Mouse (Mus musculus) left cerebral cortex, adult 2 months (tissue): ENCODE results near the gene Coq10b. TPM values are rescaled to one million over a fixed set of nuclear protein-coding genes. Genes with fewer than 3 reads are reported as not detected.
A peak's percentile ranks its signal among the peaks of the same experiment; 100 is the strongest.
"Not testable (repeated sequence)": the region's sequence is repeated elsewhere in the genome, so short reads cannot be mapped to it uniquely, and the experiment has no call there.

Experiments used
- DNase-seq, 2 experiments: peaks; one replicate each; pipeline ENCODE4 v3.0.0; 2021 to 2022; ENCODE audit warnings: low spot score in 2 of 2, mixed read lengths in 1 of 2; ENCODE audit errors: extremely low spot score in 1 of 2
- H3K27ac ChIP-seq: fragments of 200-600 bp; 2 replicates; pipeline ENCODE4 v1.8.1; 2022
- H3K4me3 ChIP-seq: fragments of 200-600 bp; 2 replicates; pipeline ENCODE4 v1.8.1; 2022
- CTCF ChIP-seq: fragments of 200-600 bp; IDR thresholded peaks from 2 replicates; pipeline ENCODE4 v1.8.1; 2022; ENCODE audit warnings: antibody characterized with exemption, mild to moderate bottlenecking, moderate library complexity
- intact Hi-C: fragments of 180-260 bp; cut with DNase I; formaldehyde crosslinking; loops from one replicate; pipeline ENCODE4 v1.15.1; 2025
- total RNA-seq, 2 experiments: library from RNA; stranded (reverse); gene quantifications; 2 replicates each; pipeline ENCODE4 v1.2.3; 2021

Coq10b gene
- total RNA-seq, 2 experiments from 2014 or later: 32.9 to 33.8 TPM

DNA sequence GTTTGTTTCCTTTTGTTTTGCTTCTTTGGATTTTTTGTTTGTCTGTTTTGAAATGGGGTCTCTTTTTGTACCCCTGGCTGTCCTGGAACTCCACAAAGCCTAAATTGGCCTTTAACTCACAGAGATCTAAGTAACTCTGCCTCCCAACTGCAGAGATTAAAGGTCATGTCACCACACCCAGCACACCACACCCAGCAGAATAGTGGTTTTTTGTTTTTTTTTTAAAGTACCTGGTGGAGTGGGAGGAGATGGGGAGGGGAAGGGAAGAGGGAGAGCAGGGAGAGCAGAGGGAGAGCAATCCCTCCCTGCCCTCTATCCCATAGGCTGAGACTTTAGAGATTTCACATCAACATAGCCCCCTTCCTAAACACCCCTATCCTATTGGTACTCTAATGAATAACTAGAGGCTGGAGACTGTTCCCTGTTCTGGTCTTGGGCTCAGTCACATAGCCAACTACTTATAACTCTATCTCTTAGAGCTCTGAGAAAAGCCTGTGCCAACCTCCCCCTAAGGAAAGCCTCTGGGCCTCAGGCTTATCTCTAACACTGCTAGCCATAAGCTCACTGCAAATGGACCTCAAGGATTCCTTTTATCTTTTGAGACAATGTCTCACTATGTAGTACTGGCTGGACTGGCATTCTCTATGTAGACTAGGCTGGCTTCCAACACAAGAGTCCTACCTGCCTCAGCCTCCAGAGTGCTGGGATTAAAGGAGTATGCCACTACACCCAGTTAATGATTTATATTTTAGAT is 21.4 kb upstream of the Coq10b start:
- TF ChIP-seq CTCF: no peak
- DNase-seq: no peak
- H3K27ac ChIP-seq: no peak overlapping the region
- no peak overlapping the region for H3K4me3 ChIP-seq
- intact Hi-C loops: no loop called here

DNA sequence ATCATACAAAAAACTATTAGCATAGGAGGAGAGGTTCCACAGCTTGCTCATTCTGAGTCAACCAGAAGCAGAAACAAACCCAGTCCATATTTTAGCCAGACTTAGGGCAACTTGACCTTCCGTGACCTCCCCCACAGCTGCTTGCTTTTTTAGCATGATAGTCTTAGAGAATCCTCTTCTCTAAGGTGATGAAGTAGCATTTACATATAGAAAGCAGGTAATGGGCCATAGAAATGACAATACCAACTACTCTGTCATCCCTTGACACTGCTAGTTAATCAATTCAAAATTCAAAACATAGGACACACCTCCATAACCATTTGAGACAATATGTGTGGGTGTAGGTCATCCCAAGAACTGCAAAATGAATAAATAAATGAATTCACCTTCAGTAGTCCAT is 12.6 kb upstream of the Coq10b start:
- H3K27ac ChIP-seq: no peak overlapping the region
- no peak for TF ChIP-seq CTCF
- intact Hi-C loops: no loop called here
- H3K4me3 ChIP-seq: no peak overlapping the region
- DNase-seq: no peak

DNA sequence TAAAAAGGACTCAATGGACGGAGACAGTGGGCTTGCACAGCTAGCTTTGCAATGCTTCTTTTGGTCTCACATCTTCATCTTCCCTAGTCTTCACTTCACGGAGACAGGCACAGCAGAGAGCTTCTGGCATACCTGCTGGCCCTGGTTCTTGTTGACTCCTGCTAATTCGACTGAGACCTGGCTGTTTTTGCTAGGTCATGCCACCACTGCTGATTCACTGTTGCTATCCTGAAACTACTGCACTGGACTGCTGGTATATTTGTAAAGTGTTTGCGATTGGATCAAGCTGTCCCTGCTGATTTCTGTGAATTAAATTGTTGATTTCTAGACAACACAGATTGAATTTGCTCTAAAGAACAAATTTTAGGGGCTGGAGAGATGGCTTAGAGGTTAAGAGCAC is 10.9 kb upstream of the Coq10b start:
- intact Hi-C loops: no loop called here
- DNase-seq: no peak
- TF ChIP-seq CTCF: no peak
- Histone ChIP-seq H3K27ac (no peak overlapping the region), H3K4me3 (no peak overlapping the region)

GRCm38 (mm10) chr1:55042246-55042645 is 10.3 kb upstream of the Coq10b start:
- peak; percentile 3; the same call in 1 of the 2 replicates for TF ChIP-seq CTCF
- Histone ChIP-seq H3K4me3 (no peak overlapping the region), H3K27ac (no peak overlapping the region)
- intact Hi-C loops: no loop called here
- DNase-seq: no peak

DNA sequence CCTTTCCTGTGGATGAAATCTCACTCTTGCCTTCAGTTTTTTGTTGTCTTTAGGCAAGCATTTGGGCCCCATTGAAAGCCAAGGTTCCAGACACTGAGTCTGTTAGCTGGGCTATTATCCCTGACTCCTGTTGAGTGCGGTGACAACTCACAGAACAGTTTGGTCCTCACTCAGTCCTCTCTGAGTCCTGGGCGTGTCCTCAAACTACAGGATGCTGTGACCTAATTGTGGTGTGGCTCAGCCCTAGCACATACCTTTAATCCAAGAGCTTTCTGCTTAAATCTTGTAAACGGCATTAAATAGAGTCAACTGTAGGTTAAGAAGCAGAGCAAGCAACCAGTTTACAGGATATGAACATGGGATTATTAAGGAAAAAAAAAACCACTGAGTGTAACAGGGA is 9.4 kb upstream of the Coq10b start:
- TF ChIP-seq CTCF: no peak
- H3K4me3 ChIP-seq: no peak overlapping the region
- intact Hi-C loops: no loop called here
- no peak for DNase-seq
- no peak overlapping the region for H3K27ac ChIP-seq

DNA sequence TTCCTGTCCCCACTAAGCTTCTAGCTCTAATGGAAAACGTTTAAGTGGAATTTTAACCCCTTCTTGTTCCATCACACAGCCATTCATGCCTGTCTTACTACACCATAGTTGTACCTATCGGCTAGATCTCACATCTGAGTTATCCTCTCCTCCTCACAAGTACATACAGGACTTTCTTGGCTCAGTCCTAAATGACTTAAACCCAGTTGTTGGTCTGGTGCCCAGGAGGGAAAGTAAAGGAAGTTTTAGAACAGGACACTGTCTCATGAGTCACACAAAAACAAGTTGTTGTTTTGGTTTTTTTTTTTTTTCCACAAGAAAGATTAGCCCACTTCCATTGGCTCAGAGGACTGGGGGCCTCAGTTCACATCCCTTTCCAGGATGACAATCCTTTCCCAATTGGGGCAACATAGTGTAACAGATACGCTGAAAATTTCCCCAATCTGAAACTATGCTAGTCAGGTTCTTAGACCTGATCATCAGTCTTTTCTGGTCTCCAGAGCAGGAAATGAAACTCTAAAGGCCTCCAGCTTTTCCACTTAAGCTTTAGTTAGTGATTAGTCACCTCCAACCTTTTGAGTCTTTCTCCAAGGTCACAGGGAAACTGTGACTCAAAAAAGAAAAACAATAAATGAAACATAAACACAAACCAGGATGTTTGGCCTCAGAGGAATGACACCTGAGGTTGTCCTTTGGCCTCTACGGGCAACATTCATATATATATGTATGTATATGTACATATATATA is 3.6 kb upstream of the Coq10b start:
- no peak overlapping the region for H3K27ac ChIP-seq
- intact Hi-C loops: no loop called here
- DNase-seq: no peak
- no peak overlapping the region for H3K4me3 ChIP-seq
- no peak for TF ChIP-seq CTCF

GRCm38 (mm10) chr1:55051671-55052070 is 899 bp upstream of the Coq10b start:
- H3K4me3 ChIP-seq: peak overlapping the region; percentile 94
- intact Hi-C loops: loop anchor here (1.0 to 2.0 kb wide), 3 partner anchors 24 to 80 kb away; partner anchors contain the start of genes Mob4 and Sf3b1

DNA sequence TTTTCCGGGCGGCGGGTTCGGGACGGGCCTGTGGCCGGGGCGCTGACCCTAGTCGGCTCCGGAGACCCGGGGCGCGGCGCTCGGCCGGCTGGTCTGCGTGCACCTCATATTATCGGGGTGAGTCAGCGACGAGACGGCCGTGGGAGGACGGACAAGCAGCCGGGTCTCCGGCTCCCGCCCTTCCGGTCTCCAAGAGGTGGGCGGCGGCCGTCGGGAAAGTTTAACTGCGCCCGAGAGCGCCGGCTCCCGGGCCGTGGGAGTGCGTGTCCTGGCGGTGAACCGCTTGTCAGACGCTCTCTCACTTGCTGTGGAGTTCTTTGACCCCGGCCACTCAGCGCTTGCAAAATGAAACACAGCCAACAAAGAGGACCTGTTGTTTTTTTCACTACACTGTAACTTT is 435 bp downstream of the Coq10b start:
- TF ChIP-seq CTCF: peak; percentile 6; the same call in 1 of the 2 replicates
- intact Hi-C loops: loop anchor here (2.0 kb wide), 1 partner anchor 34 kb away; no protein-coding TSS in a partner anchor
- peak overlapping the region; percentile 94 for H3K4me3 ChIP-seq
- peak in 1 of 2 experiments; percentile 62 for DNase-seq
- peak overlapping the region; percentile 98 for H3K27ac ChIP-seq

More at GRCm38 (mm10) chr1:55051671-55052070, 899 bp upstream of the Coq10b start:
- H3K27ac ChIP-seq: peak overlapping the region; percentile 98
- no peak for DNase-seq
- TF ChIP-seq CTCF: no peak

- no peak for DNase-seq
- Histone ChIP-seq H3K27ac (no peak overlapping the region), H3K4me3 (peak overlapping the region; percentile 94)
- no peak for TF ChIP-seq CTCF
- intact Hi-C loops: loop anchor here (2.0 kb wide), 1 partner anchor 33 kb away; no protein-coding TSS in a partner anchor
Observed at GRCm38 (mm10) chr1:55053596-55053995, 1.0 kb downstream of the Coq10b start.

DNA sequence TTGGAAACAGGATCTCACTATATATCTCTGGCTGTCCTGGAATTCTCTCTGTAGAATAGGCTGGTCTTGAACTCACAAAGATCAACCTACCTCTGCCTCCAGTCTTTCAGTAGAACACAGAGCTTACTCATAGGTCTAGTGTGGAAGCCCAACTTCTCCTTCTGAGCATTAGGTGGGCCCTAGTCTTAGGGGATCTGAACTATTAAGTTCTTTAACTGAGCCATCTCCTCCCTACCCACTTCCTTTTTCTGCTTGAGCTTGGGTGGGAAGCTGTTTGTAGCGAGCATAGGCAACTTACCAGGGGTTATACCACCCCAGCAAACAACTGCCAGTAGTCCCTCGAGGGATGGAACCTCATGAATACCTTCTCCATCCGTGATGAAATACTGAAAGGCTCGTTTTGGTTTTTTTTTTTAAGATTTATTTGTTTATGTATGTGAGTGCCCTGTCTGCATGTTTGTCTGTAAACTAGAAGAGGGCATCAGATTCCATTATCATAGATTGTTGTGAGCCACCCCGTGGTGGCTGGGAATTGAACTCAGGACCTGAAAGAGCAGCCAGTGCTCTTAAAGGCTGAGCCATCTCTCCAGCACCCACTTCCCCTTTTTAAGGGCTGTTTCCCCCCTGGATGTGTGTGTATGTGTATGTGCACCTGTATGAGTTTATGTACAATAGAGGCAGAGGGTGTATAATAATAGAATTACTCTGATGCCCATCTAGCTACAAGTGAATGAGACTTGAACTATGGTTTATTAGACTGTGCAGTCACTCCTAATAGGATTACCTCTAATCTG is 2.9 kb downstream of the Coq10b start:
- TF ChIP-seq CTCF: no peak
- H3K27ac ChIP-seq: no peak overlapping the region
- no peak for DNase-seq
- H3K4me3 ChIP-seq: no peak overlapping the region
- intact Hi-C loops: no loop called here

DNA sequence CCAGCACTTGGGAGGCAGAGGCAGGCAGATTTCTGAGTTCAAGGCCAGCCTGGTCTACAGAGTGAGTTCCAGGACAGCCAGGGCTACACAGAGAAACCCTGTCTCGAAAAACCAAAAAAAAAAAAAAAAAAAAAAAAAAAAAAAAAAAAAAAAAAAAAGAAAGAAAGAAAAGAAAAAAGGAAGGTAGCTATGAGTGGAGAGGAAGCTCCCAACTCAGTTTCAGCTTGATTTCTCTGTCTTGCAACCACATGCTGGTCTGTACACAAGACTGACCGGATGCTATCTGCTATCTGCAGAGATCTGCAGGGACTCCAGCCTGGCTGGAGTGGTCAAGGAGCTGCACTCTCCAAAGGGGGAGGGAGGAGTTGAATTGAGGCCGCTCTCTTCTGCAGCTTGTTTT is 5.8 kb downstream of the Coq10b start:
- H3K4me3 ChIP-seq, DNase-seq, H3K27ac ChIP-seq, intact Hi-C loops: not testable (repeated sequence)

GRCm38 (mm10) chr1:55061099-55061498 is 8.5 kb downstream of the Coq10b start:
- TF ChIP-seq CTCF: no peak
- H3K4me3 ChIP-seq: no peak overlapping the region
- intact Hi-C loops: no loop called here
- H3K27ac ChIP-seq: no peak overlapping the region
- no peak for DNase-seq
